Mouse (Mus musculus) heart, embryonic 12.5 days (tissue): ENCODE results near the gene Styx. TPM values are rescaled to one million over a fixed set of nuclear protein-coding genes. Genes with fewer than 3 reads are reported as not detected.
"Not testable (repeated sequence)": the region's sequence is repeated elsewhere in the genome, so short reads cannot be mapped to it uniquely, and the experiment has no call there.

ENCODE experiments used
- ATAC-seq: fragments of 200-750 bp; cut with Nextera tagmentation; 2 replicates; pipeline ENCODE4 v1.8.0; 2017; ENCODE audit warnings: moderate TSS enrichment, moderate library complexity; ENCODE audit not compliant: insufficient number of reproducible peaks, low FRiP score
- H3K27ac ChIP-seq: fragments of 300-500 bp; sonication (generic); 2 replicates; pipeline ENCODE4 v1.5.1; 2016; ENCODE audit warnings: mild to moderate bottlenecking, moderate library complexity; ENCODE audit not compliant: poor library complexity, severe bottlenecking
- H3K27me3 ChIP-seq: fragments of 300-500 bp; sonication (generic); replicated peaks from 2 replicates; pipeline ENCODE4 v1.6.1; 2016; ENCODE audit warnings: mild to moderate bottlenecking, moderate library complexity
- H3K36me3 ChIP-seq: fragments of 300-500 bp; sonication (generic); 2 replicates; pipeline ENCODE4 v1.6.1; 2016; ENCODE audit warnings: mild to moderate bottlenecking, moderate library complexity
- H3K4me1 ChIP-seq: fragments of 300-500 bp; sonication (generic); replicated peaks from 2 replicates; pipeline ENCODE4 v1.6.1; 2016; ENCODE audit warnings: mild to moderate bottlenecking
- H3K4me2 ChIP-seq: fragments of 300-500 bp; sonication (generic); 2 replicates; pipeline ENCODE4 v1.6.1; 2016; ENCODE audit warnings: mild to moderate bottlenecking, moderate library complexity
- H3K4me3 ChIP-seq: fragments of 300-500 bp; sonication (generic); 2 replicates; pipeline ENCODE4 v1.5.1; 2016; ENCODE audit warnings: mild to moderate bottlenecking
- H3K9ac ChIP-seq: fragments of 300-500 bp; sonication (generic); 2 replicates; pipeline ENCODE4 v1.6.1; 2016; ENCODE audit warnings: mild to moderate bottlenecking, moderate library complexity
- H3K9me3 ChIP-seq: fragments of 300-500 bp; sonication (generic); replicated peaks from 2 replicates; pipeline ENCODE4 v1.6.1; 2016; ENCODE audit warnings: mild to moderate bottlenecking, moderate library complexity
- WGBS: fragments of 180-500 bp; shearing (Covaris S2); methylation state at CpG from one replicate; pipeline ENCODE4 v1.1.7; 2016; 5-methylcytosine and 5-hydroxymethylcytosine counted together
- polyA plus RNA-seq: library from polyadenylated mRNA; unstranded; fragments of >200 nt; fragmentation: Nextera tagmentation; extraction: Ambion mirVana; gene quantifications from 2 replicates; pipeline ENCODE4 v1.2.1, GENCODE M21; 2016

Styx gene
- polyA plus RNA-seq, 1 experiment from 2014 or later = 48.6 TPM

GRCm38 (mm10) chr14:45404813-45405212, 53.9 kb downstream of the Styx start, which contains the start of gene Gnpnat1:
Gnpnat1 (minus strand) TSS chr14:45404913.
- not testable (repeated sequence) for H3K4me2 ChIP-seq, H3K36me3 ChIP-seq, H3K27me3 ChIP-seq, H3K4me3 ChIP-seq, H3K9ac ChIP-seq, H3K27ac ChIP-seq, H3K9me3 ChIP-seq, ATAC-seq, H3K4me1 ChIP-seq
- WGBS = 79% methylated on average over 2 of the region's 3 CpGs

- Histone ChIP-seq H3K4me3 (no peak overlapping the region), H3K4me1 (no peaks in the 10 kb centered on the region), H3K27ac (no peak overlapping the region), H3K9me3 (no peaks in the 10 kb centered on the region), H3K9ac (no peak overlapping the region), H3K27me3 (no peaks in the 10 kb centered on the region), H3K4me2 (no peak overlapping the region), H3K36me3 (no peaks in the 10 kb centered on the region)
- 82% methylated on average over 4 of the region's 4 CpGs for WGBS
- no peak for ATAC-seq
Measured at GRCm38 (mm10) chr14:45416265-45416664, 65.4 kb downstream of the Styx start.

- H3K9ac ChIP-seq = no peak overlapping the region
- no peaks in the 10 kb centered on the region for H3K4me1 ChIP-seq
- H3K27ac ChIP-seq = no peak overlapping the region
- no peaks in the 10 kb centered on the region for H3K36me3 ChIP-seq
- no peak for ATAC-seq
- no peak overlapping the region for H3K4me3 ChIP-seq
- no peaks in the 10 kb centered on the region for H3K27me3 ChIP-seq
- H3K4me2 ChIP-seq = no peak overlapping the region
- WGBS = 70% methylated on average over 3 of the region's 3 CpGs
- H3K9me3 ChIP-seq = no peaks in the 10 kb centered on the region
Measured at GRCm38 (mm10) chr14:45418553-45418952, 67.7 kb downstream of the Styx start.

- H3K27ac ChIP-seq = no peak overlapping the region
- no peaks in the 10 kb centered on the region for H3K27me3 ChIP-seq
- H3K4me3 ChIP-seq = no peak overlapping the region
- H3K9ac ChIP-seq = no peak overlapping the region
- WGBS = 75% methylated on average over 4 of the region's 4 CpGs
- no peak for ATAC-seq
- no peaks in the 10 kb centered on the region for H3K4me1 ChIP-seq
- no peaks in the 10 kb centered on the region for H3K9me3 ChIP-seq
- H3K36me3 ChIP-seq = no peaks in the 10 kb centered on the region
- H3K4me2 ChIP-seq = no peak overlapping the region
Measured at GRCm38 (mm10) chr14:45419323-45419722, 68.4 kb downstream of the Styx start.

- no peak for ATAC-seq
- Histone ChIP-seq H3K9me3 (peaks cover 4% of the 10 kb centered on the region; the same call in 1 of the 2 replicates), H3K27me3 (no peaks in the 10 kb centered on the region), H3K4me1 (no peaks in the 10 kb centered on the region), H3K9ac (no peak overlapping the region), H3K27ac (no peak overlapping the region), H3K36me3 (no peaks in the 10 kb centered on the region), H3K4me2 (no peak overlapping the region), H3K4me3 (no peak overlapping the region)
- WGBS = 62% methylated on average over 4 of the region's 4 CpGs
Measured at GRCm38 (mm10) chr14:45422371-45422770, 71.5 kb downstream of the Styx start.

GRCm38 (mm10) chr14:45423220-45423619, 72.3 kb downstream of the Styx start:
- Histone ChIP-seq H3K4me1 (no peaks in the 10 kb centered on the region), H3K9me3 (peaks cover 4% of the 10 kb centered on the region; the same call in 1 of the 2 replicates), H3K4me3 (no peak overlapping the region), H3K36me3 (no peaks in the 10 kb centered on the region), H3K4me2 (no peak overlapping the region), H3K9ac (no peak overlapping the region), H3K27ac (no peak overlapping the region), H3K27me3 (no peaks in the 10 kb centered on the region)
- ATAC-seq = no peak
- WGBS = 5% methylated on average over 5 of the region's 5 CpGs

- 89% methylated on average over 13 of the region's 13 CpGs for WGBS
- no peaks in the 10 kb centered on the region for H3K36me3 ChIP-seq
Measured at GRCm38 (mm10) chr14:45430066-45430842, 79.4 kb downstream of the Styx start.

GRCm38 (mm10) chr14:45432003-45432402, 81.1 kb downstream of the Styx start:
- Histone ChIP-seq H3K27me3 (no peaks in the 10 kb centered on the region), H3K4me2 (no peak overlapping the region), H3K36me3 (no peaks in the 10 kb centered on the region), H3K4me3 (no peak overlapping the region), H3K9ac (no peak overlapping the region), H3K9me3 (peaks cover 7% of the 10 kb centered on the region), H3K4me1 (0 out of 2 replicates have a peak, but pooled peaks cover under 1% of the 10 kb centered on the region), H3K27ac (no peak overlapping the region)
- 67% methylated on average over 4 of the region's 4 CpGs for WGBS
- ATAC-seq = no peak

More at GRCm38 (mm10) chr14:45430066-45430842, 79.4 kb downstream of the Styx start:
- no peaks in the 10 kb centered on the region for H3K27me3 ChIP-seq
- no peak for ATAC-seq
- no peak overlapping the region for H3K4me3 ChIP-seq
- peaks cover 11% of the 10 kb centered on the region for H3K9me3 ChIP-seq
- no peak overlapping the region for H3K27ac ChIP-seq
- no peak overlapping the region for H3K9ac ChIP-seq
- H3K4me1 ChIP-seq = no peaks in the 10 kb centered on the region
- no peak overlapping the region for H3K4me2 ChIP-seq

GRCm38 (mm10) chr14:45434220-45434619, 83.3 kb downstream of the Styx start:
- Histone ChIP-seq H3K9ac (no peak overlapping the region), H3K27ac (no peak overlapping the region), H3K4me2 (no peak overlapping the region), H3K4me1 (peaks cover 15% of the 10 kb centered on the region), H3K36me3 (no peaks in the 10 kb centered on the region), H3K4me3 (no peak overlapping the region), H3K9me3 (peaks cover 7% of the 10 kb centered on the region), H3K27me3 (no peaks in the 10 kb centered on the region)
- 63% methylated on average over 6 of the region's 6 CpGs for WGBS
- no peak for ATAC-seq

GRCm38 (mm10) chr14:45438250-45438930, 87.5 kb downstream of the Styx start:
- H3K9me3 ChIP-seq = no peaks in the 10 kb centered on the region
- no peaks in the 10 kb centered on the region for H3K27me3 ChIP-seq
- no peak overlapping the region for H3K4me2 ChIP-seq
- H3K9ac ChIP-seq = no peak overlapping the region
- no peak overlapping the region for H3K27ac ChIP-seq
- no peak for ATAC-seq
- H3K4me1 ChIP-seq = peaks cover 18% of the 10 kb centered on the region
- H3K36me3 ChIP-seq = no peaks in the 10 kb centered on the region
- no peak overlapping the region for H3K4me3 ChIP-seq
- WGBS = 70% methylated on average over 19 of the region's 19 CpGs

GRCm38 (mm10) chr14:45438931-45439275, 88.0 kb downstream of the Styx start:
- Histone ChIP-seq H3K27me3 (no peaks in the 10 kb centered on the region), H3K4me3 (no peak overlapping the region), H3K4me2 (no peak overlapping the region), H3K27ac (no peak overlapping the region), H3K9ac (no peak overlapping the region), H3K36me3 (no peaks in the 10 kb centered on the region), H3K4me1 (peaks cover 18% of the 10 kb centered on the region), H3K9me3 (no peaks in the 10 kb centered on the region)
- ATAC-seq = no peak
- WGBS = 93% methylated on average over 2 of the region's 2 CpGs
